Mouse (Mus musculus): ENCODE results near the gene Slitrk3. TPM values are rescaled to one million over a fixed set of nuclear protein-coding genes. Genes with fewer than 3 reads are reported as not detected.
"Not testable (repeated sequence)": the region's sequence is repeated elsewhere in the genome, so short reads cannot be mapped to it uniquely, and the experiment has no call there.

The Slitrk3 gene
- 14.8 and 17.0 TPM in 2 replicates for polyA plus RNA-seq (2014; fragmentation: Nextera tagmentation; extraction: Ambion mirVana)

DNA sequence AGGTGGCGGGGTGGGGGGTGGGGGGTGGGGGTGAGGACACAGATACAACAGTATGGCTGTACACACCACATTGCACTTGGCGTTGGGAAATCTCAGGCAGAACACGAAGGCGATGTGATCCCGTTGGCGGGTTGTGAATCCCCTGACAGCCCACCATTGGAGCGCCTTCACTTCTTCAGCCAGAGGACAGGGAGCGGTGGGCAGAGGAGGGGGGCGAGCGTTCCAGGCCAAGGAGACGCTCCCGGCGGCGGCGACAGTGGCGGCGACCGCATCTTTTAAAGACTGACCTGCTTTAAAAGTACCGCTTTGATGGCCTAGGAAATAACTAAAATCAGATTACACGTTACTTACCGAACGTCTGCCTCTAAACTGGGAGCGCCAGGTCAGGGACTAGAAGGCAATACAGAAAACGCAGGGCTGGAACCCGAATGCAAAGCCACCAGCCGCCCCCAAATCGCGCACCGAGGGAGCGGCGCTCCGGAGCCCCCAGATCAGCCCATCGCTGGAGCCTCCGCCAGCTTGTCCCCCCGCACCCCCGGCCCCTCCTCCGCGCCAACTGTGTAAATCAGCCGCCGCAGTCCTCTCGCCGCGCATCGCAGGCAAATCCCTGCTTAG is at the start of gene Slitrk3:
Gene Slitrk3 (minus strand): TSS at position 607 of the 615 bp plus-strand sequence.
- H3K36me3 ChIP-seq (ENCODE audit: control insufficient read depth, insufficient read depth, low read length), result no peaks in the 10 kb centered on the region

DNA sequence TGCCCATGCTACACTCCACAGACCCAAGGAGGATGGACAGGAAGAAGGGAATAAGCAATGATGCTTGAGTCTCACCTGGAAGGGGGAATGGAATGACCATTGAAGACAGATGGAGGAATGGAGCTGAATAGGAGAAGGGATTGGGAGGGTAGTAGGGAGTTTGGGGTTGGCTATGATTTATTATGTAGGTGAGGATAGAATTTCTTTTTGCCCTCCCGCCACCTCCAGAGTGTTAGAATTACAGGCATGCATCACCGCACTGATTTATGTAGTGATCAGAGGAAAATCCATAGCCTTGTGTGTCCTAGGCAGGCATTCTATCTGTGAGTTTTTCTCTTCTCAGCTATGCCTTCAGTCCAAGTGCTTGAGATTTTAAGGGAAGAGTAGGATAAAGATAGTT is 36.8 kb upstream of the Slitrk3 start:
- H3K27ac ChIP-seq (ENCODE audit: low read depth, low read length); H3K9me3 ChIP-seq (ENCODE audit: control insufficient read depth, low read length); H3K9ac ChIP-seq (replicated peaks; ENCODE audit: low read depth, low read length); ATAC-seq (ENCODE audit: low read depth); H3K4me1 ChIP-seq (ENCODE audit: control insufficient read depth, insufficient read depth, low read length); H3K4me3 ChIP-seq (ENCODE audit: low read depth, low read length); H3K4me2 ChIP-seq (ENCODE audit: low read depth, low read length); H3K27me3 ChIP-seq (ENCODE audit: control insufficient read depth, insufficient read depth, low read length); H3K36me3 ChIP-seq (ENCODE audit: control insufficient read depth, insufficient read depth, low read length): not testable (repeated sequence)
- 100% methylated on average over 2 of the region's 2 CpGs for WGBS

More for the DNA sequence above, at the start of gene Slitrk3:
- Histone ChIP-seq H3K4me2 (ENCODE audit: low read depth, low read length) (peak within 1 kb of the TSS; percentile 65), H3K4me1 (ENCODE audit: control insufficient read depth, insufficient read depth, low read length) (peaks cover 6% of the 10 kb centered on the region; the same call in 1 of the 2 replicates), H3K9me3 (ENCODE audit: control insufficient read depth, low read length) (no peaks in the 10 kb centered on the region), H3K4me3 (ENCODE audit: low read depth, low read length) (peak within 1 kb of the TSS; percentile 70), H3K9ac (replicated peaks; ENCODE audit: low read depth, low read length) (peak within 1 kb of the TSS; percentile 81), H3K27me3 (ENCODE audit: control insufficient read depth, insufficient read depth, low read length) (peaks cover 2% of the 10 kb centered on the region; the same call in 1 of the 2 replicates), H3K27ac (ENCODE audit: low read depth, low read length) (peak within 1 kb of the TSS; percentile 84)
- peak; percentile 78 for ATAC-seq (ENCODE audit: low read depth)
- 1% methylated on average over 43 of the region's 44 CpGs for WGBS

DNA sequence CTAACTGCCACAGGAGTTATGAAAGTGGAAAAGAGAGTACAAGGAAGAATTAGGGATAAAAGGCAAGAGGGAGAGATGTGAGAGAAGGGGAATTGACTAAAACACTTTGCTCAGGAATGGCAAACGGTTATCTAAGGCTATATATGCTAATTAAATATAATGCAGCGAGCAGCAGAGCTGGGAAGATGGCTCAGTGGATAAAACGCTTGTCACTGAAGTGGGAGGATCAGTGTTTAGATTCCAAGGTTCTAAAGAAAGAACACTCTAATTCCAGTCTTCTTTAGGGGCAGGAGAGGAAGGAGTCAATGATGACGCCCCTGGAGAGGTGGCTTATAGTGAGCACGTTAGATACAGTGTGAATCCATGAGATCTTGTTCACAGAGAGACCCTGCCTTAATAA is 27.0 kb upstream of the Slitrk3 start:
- Histone ChIP-seq H3K27me3 (ENCODE audit: control insufficient read depth, insufficient read depth, low read length) (no peaks in the 10 kb centered on the region), H3K4me2 (ENCODE audit: low read depth, low read length) (no peak overlapping the region), H3K27ac (ENCODE audit: low read depth, low read length) (no peak overlapping the region), H3K9ac (replicated peaks; ENCODE audit: low read depth, low read length) (no peak overlapping the region), H3K4me1 (ENCODE audit: control insufficient read depth, insufficient read depth, low read length) (no peaks in the 10 kb centered on the region), H3K9me3 (ENCODE audit: control insufficient read depth, low read length) (no peaks in the 10 kb centered on the region), H3K36me3 (ENCODE audit: control insufficient read depth, insufficient read depth, low read length) (no peaks in the 10 kb centered on the region), H3K4me3 (ENCODE audit: low read depth, low read length) (no peak overlapping the region)
- no peak for ATAC-seq (ENCODE audit: low read depth)
- 73% methylated on average over 5 of the region's 5 CpGs for WGBS

DNA sequence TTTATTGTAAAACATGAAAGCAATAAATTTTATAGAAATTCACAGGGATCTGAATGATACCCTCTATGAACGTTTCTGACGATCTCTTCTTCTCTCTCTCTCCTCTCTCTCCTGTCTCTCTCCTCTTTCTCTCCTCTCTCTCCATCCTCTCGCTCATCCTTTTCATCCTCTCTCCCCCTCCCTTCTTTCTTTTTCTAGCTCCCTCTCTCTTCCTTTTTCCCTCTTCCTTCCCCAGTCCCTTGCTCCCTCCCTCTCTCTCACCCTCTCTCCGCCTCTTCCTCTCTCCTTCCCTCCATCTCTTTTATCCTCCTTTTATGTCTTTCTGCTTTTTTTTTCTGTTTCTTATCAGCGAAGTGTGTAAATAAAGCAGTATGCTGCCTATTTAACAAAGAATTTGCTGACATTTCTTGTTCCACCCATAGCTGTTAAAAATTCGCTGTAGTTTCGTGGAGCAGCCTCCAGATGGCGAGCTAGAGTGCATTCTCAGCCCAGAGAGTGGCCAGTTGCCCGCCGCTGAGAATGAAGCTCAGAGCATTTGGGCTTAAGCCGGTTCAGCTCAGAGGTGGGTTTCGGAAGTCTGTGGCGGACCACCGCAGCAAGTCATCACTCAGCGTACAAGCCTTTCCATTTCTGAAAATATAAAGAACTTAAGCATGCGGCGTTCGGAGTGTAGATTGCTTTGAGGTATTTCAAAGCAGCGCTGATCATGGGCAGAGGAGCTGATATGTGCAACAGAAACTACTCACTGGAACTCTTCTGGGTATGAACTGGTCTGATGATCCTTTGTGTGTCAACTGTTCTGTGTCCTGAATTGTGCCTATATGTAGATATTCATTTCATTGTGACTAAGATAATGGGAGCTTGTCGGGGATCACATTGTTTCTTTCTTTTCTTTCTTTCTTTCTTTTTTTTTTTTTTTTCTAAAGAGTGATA is 8.5 kb upstream of the Slitrk3 start:
- Histone ChIP-seq H3K27ac (ENCODE audit: low read depth, low read length) (peak overlapping the region; percentile 22; the same call in 1 of the 2 replicates), H3K27me3 (ENCODE audit: control insufficient read depth, insufficient read depth, low read length) (no peaks in the 10 kb centered on the region), H3K9ac (replicated peaks; ENCODE audit: low read depth, low read length) (peak overlapping the region; percentile 34), H3K9me3 (ENCODE audit: control insufficient read depth, low read length) (no peaks in the 10 kb centered on the region), H3K36me3 (ENCODE audit: control insufficient read depth, insufficient read depth, low read length) (no peaks in the 10 kb centered on the region), H3K4me2 (ENCODE audit: low read depth, low read length) (peak overlapping the region; percentile 40), H3K4me3 (ENCODE audit: low read depth, low read length) (peak overlapping the region; percentile 32), H3K4me1 (ENCODE audit: control insufficient read depth, insufficient read depth, low read length) (no peaks in the 10 kb centered on the region)
- ATAC-seq (ENCODE audit: low read depth), result peak; percentile 91
- 11% methylated on average over 20 of the region's 20 CpGs for WGBS

DNA sequence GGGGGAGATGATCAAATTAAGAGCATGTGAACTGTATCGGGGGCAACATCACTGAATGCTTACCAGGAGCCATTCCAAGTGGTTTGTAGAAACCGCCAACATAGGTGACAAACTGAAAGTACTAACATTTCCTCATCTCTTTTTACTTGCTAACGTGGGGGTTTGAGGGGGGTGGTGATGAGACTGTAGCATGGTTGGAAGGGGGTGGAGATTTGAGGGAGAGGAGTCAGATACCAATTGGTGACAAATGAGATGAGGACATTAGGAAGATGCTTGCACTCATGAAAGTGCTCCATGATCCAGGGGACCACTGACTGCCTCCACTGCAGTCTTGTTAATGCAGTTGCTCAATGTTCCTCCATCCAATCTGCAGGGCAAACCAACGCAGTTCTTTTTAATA is 587 bp upstream of the Slitrk3 start:
- Histone ChIP-seq H3K9ac (replicated peaks; ENCODE audit: low read depth, low read length) (0 out of 2 replicates have a peak overlapping the region, but pooled peaks have one; percentile 44), H3K27ac (ENCODE audit: low read depth, low read length) (no peak overlapping the region), H3K27me3 (ENCODE audit: control insufficient read depth, insufficient read depth, low read length) (peaks cover 2% of the 10 kb centered on the region; the same call in 1 of the 2 replicates), H3K4me3 (ENCODE audit: low read depth, low read length) (peak overlapping the region; percentile 70; the same call in 1 of the 2 replicates), H3K4me2 (ENCODE audit: low read depth, low read length) (peak overlapping the region; percentile 65), H3K4me1 (ENCODE audit: control insufficient read depth, insufficient read depth, low read length) (peaks cover 6% of the 10 kb centered on the region; the same call in 1 of the 2 replicates), H3K9me3 (ENCODE audit: control insufficient read depth, low read length) (no peaks in the 10 kb centered on the region), H3K36me3 (ENCODE audit: control insufficient read depth, insufficient read depth, low read length) (no peaks in the 10 kb centered on the region)
- 14% methylated on average over 4 of the region's 4 CpGs for WGBS
- ATAC-seq (ENCODE audit: low read depth), result no peak

DNA sequence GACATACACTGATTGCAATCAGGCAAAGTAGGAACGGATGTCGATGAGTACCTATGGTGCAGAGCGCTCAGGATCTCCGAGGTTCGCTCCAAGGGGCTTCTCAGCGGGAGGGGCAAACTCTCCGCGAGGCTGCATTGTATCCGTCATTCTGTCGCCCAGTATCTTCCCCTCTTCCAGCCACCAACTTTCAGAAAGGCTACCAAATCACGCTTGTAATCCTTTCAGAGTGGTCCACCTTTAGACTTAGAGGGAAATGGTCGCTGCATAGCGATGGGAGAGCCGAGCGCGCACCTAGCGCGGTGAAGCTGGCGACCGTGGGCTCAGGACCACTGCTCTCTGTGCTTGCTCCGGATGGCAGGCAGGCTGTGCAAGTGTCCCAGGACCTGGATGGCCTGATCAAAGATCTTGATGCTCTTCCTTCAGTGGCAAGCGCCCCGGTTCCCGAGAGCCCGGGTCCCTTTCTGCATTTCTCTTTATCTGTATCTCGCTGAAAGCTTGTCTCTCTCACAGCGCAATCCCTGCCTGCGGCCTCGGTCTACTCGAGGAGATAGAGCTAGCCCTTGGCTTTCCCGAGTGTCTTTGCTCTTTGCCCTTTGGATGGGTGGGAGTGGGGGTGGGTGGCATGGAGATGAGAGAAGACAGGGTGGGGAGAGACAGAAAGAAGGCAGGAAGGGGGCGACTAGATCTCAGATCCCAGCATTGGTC is 959 bp downstream of the Slitrk3 start:
- H3K36me3 ChIP-seq (ENCODE audit: control insufficient read depth, insufficient read depth, low read length), result no peaks in the 10 kb centered on the region
- peak overlapping the region; percentile 65 for H3K4me2 ChIP-seq (ENCODE audit: low read depth, low read length)
- peak overlapping the region; percentile 70 for H3K4me3 ChIP-seq (ENCODE audit: low read depth, low read length)
- peaks cover 2% of the 10 kb centered on the region; the same call in 1 of the 2 replicates for H3K27me3 ChIP-seq (ENCODE audit: control insufficient read depth, insufficient read depth, low read length)
- no peaks in the 10 kb centered on the region for H3K9me3 ChIP-seq (ENCODE audit: control insufficient read depth, low read length)
- ATAC-seq (ENCODE audit: low read depth), result peak; percentile 50
- peaks cover 6% of the 10 kb centered on the region; the same call in 1 of the 2 replicates for H3K4me1 ChIP-seq (ENCODE audit: control insufficient read depth, insufficient read depth, low read length)
- H3K27ac ChIP-seq (ENCODE audit: low read depth, low read length), result peak overlapping the region; percentile 84
- peak overlapping the region; percentile 81 for H3K9ac ChIP-seq (replicated peaks; ENCODE audit: low read depth, low read length)
- WGBS, result under 1% methylated on average over 32 of the region's 32 CpGs

DNA sequence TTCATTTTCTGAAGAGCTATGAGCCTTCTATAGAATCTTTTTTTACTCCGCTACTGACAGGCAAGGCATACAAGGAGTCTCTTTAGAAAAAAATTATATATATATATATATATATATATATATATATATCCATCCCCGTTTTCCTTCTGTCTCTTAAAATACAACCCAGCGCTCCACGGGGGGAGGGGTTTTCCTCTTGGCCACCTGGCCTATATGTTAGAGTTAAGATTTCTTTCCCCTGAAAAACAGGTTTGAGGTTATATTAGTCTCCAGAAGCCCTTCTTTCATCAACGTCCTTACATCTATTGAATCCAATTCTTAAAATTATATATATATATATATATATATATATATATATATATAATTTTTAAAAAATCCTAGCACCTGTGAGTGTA is 1.6 kb downstream of the Slitrk3 start:
- H3K36me3 ChIP-seq (ENCODE audit: control insufficient read depth, insufficient read depth, low read length), result no peaks in the 10 kb centered on the region
- peaks cover 2% of the 10 kb centered on the region; the same call in 1 of the 2 replicates for H3K27me3 ChIP-seq (ENCODE audit: control insufficient read depth, insufficient read depth, low read length)
- H3K4me1 ChIP-seq (ENCODE audit: control insufficient read depth, insufficient read depth, low read length), result peaks cover 6% of the 10 kb centered on the region; the same call in 1 of the 2 replicates
- WGBS, result 23% methylated on average over 5 of the region's 5 CpGs
- no peaks in the 10 kb centered on the region for H3K9me3 ChIP-seq (ENCODE audit: control insufficient read depth, low read length)
- H3K4me3 ChIP-seq (ENCODE audit: low read depth, low read length), result peak overlapping the region; percentile 70
- peak overlapping the region; percentile 65 for H3K4me2 ChIP-seq (ENCODE audit: low read depth, low read length)
- H3K27ac ChIP-seq (ENCODE audit: low read depth, low read length), result no peak overlapping the region
- peak overlapping the region; percentile 59 for H3K9ac ChIP-seq (replicated peaks; ENCODE audit: low read depth, low read length)
- no peak for ATAC-seq (ENCODE audit: low read depth)

DNA sequence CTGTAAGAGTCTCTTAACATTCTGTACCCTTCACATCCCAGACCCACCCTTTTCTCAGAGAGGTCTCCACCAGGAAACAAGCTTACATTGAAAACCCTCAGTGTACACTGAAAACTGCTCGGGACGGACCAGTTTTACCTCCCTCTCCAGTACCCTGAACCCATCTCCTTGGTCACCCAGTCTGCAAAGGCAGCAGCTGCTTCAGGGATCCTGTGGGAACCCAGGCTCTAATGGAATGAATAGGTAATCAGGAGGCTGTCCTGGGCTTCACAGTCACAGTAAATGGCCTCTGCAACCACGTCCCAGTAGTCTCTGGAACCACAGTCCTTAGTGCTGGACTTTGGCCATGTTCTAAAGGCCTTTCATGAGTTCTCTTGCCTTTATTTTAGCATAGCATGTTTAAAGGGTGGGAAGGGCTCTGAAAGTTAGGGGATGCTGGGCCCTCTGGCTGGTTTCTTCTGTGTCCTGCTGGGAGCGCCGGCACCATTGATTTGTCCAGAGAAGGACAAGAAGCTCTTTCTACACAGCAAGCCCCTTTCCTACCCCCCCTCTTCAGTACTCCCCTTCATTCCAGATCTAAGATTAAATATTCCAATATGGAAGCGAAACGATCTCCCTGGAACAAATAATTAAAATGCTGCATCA is 2.1 kb downstream of the Slitrk3 start:
- Histone ChIP-seq H3K4me1 (ENCODE audit: control insufficient read depth, insufficient read depth, low read length) (peaks cover 6% of the 10 kb centered on the region; the same call in 1 of the 2 replicates), H3K9me3 (ENCODE audit: control insufficient read depth, low read length) (no peaks in the 10 kb centered on the region), H3K4me3 (ENCODE audit: low read depth, low read length) (peak overlapping the region; percentile 70), H3K27me3 (ENCODE audit: control insufficient read depth, insufficient read depth, low read length) (peaks cover 2% of the 10 kb centered on the region; the same call in 1 of the 2 replicates), H3K4me2 (ENCODE audit: low read depth, low read length) (peak overlapping the region; percentile 65), H3K27ac (ENCODE audit: low read depth, low read length) (0 out of 2 replicates have a peak overlapping the region, but pooled peaks have one; percentile 28), H3K36me3 (ENCODE audit: control insufficient read depth, insufficient read depth, low read length) (no peaks in the 10 kb centered on the region), H3K9ac (replicated peaks; ENCODE audit: low read depth, low read length) (peak overlapping the region; percentile 59)
- 20% methylated on average over 7 of the region's 7 CpGs for WGBS
- ATAC-seq (ENCODE audit: low read depth), result no peak

Data from neural tube, embryonic 14.5 days (tissue).